Mouse (Mus musculus) heart, adult 11 months (tissue): ENCODE results near the gene Tssk6.
A peak's percentile ranks its signal among the peaks of the same experiment; 100 is the strongest.

Experiments
- DNase-seq: peaks from one replicate; pipeline ENCODE4 v3.0.0; 2022

Gene Tssk6

GRCm38 (mm10) chr8:69902163-69903062 lies at the start of gene Tssk6, which contains the start of the genes Ndufa13 and Yjefn3:
Gene Tssk6, plus strand, starts transcription at chr8:69902184.
Gene Ndufa13, minus strand, starts transcription at chr8:69902558.
Gene Yjefn3, minus strand, starts transcription at chr8:69902712.
- no peak for DNase-seq

GRCm38 (mm10) chr8:69853869-69854268 lies 48.1 kb upstream of the Tssk6 start:
- no peak for DNase-seq

GRCm38 (mm10) chr8:69860807-69861206 lies 41.2 kb upstream of the Tssk6 start:
- no peak for DNase-seq

GRCm38 (mm10) chr8:69861251-69861650 lies 40.7 kb upstream of the Tssk6 start:
- DNase-seq = no peak

GRCm38 (mm10) chr8:69863387-69864020 lies 38.5 kb upstream of the Tssk6 start:
- DNase-seq = peak; percentile 89

GRCm38 (mm10) chr8:69864180-69864579 lies 37.8 kb upstream of the Tssk6 start:
- peak; percentile 77 for DNase-seq

- peak; percentile 87 for DNase-seq
Observed at GRCm38 (mm10) chr8:69867696-69868326, 34.2 kb upstream of the Tssk6 start.

- peak; percentile 87 for DNase-seq
Observed at GRCm38 (mm10) chr8:69870003-69870765, 31.8 kb upstream of the Tssk6 start.

GRCm38 (mm10) chr8:69870907-69871306 lies 31.1 kb upstream of the Tssk6 start:
- DNase-seq = peak; percentile 77

GRCm38 (mm10) chr8:69874155-69874554 lies 27.8 kb upstream of the Tssk6 start:
- no peak for DNase-seq

- DNase-seq = no peak
Observed at GRCm38 (mm10) chr8:69874654-69875053, 27.3 kb upstream of the Tssk6 start.

GRCm38 (mm10) chr8:69876097-69876496 lies 25.9 kb upstream of the Tssk6 start:
- no peak for DNase-seq

- no peak for DNase-seq
Observed at GRCm38 (mm10) chr8:69876967-69877366, 25.0 kb upstream of the Tssk6 start.

GRCm38 (mm10) chr8:69877396-69877795 lies 24.6 kb upstream of the Tssk6 start:
- no peak for DNase-seq

GRCm38 (mm10) chr8:69877992-69878391 lies 24.0 kb upstream of the Tssk6 start:
- DNase-seq = no peak

- DNase-seq = no peak
Observed at GRCm38 (mm10) chr8:69879678-69880077, 22.3 kb upstream of the Tssk6 start.

GRCm38 (mm10) chr8:69880841-69881240 lies 21.1 kb upstream of the Tssk6 start:
- no peak for DNase-seq

- DNase-seq = no peak
Observed at GRCm38 (mm10) chr8:69881261-69881865, 20.6 kb upstream of the Tssk6 start.

GRCm38 (mm10) chr8:69882021-69882756 lies 19.8 kb upstream of the Tssk6 start:
- peak; percentile 95 for DNase-seq

- DNase-seq = no peak
Observed at GRCm38 (mm10) chr8:69882833-69883600, 19.0 kb upstream of the Tssk6 start.

- DNase-seq = no peak
Observed at GRCm38 (mm10) chr8:69884141-69884540, 17.8 kb upstream of the Tssk6 start.
